Mouse (Mus musculus): Measurements from ENCODE around the gene Cops3. TPM values are rescaled to one million over a fixed set of nuclear protein-coding genes. Genes with fewer than 3 reads are reported as not detected.

Cops3 gene
- polyA plus RNA-seq, 2 experiments: 33.5 to 108 TPM

DNA sequence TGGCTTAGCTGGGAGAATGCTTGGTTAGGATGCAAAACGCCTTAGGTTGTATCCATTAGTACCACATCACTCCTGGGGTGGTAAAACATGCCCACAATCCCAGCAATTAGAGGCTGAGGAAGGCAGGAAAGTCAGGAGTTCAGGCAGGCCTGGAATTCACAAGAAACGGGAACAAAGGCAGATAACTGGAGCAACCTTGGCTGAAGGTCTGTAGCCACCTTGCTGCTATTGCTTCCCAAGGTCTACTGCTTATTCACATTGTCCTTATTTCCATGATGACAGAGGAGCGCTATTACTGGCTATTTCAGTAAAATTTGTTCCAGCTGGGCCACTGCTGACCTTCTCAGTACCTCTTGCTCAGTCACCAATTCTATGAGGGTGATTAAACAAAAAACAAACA lies 26.4 kb downstream of the Cops3 start:
- Histone ChIP-seq H3K27me3 (ENCODE audit: control insufficient read depth, insufficient read depth, low read length) (no peaks in the 10 kb centered on the region), H3K9ac (replicated peaks) (no peak overlapping the region), H3K36me3 (replicated peaks; ENCODE audit: control insufficient read depth, insufficient read depth, low read depth) (peaks cover 16% of the 10 kb centered on the region), H3K27ac (no peak overlapping the region), H3K4me1 (replicated peaks; ENCODE audit: control insufficient read depth in 2 of 2, insufficient read depth in 2 of 2, low read length in 1 of 2) (peaks cover 12 to 16% of the 10 kb centered on the region in 2 experiments), H3K4me3 (ENCODE audit: insufficient read depth in 1 of 2, low read depth in 2 of 2, low read length in 2 of 2) (no peak overlapping the region), H3K9me3 (ENCODE audit: control insufficient read depth, low read length) (no peaks in the 10 kb centered on the region), H3K4me2 (ENCODE audit: low read depth) (no peak overlapping the region)
- ATAC-seq (ENCODE audit: insufficient read depth) (no peak), DNase-seq (ENCODE audit: low read depth in 3 of 3, low spot score in 3 of 3) (no peak)
- no peak for TF ChIP-seq EP300 (IDR thresholded peaks at IDR 0.05; ENCODE audit: low read depth)
- TF ChIP-seq CTCF (IDR thresholded peaks at IDR 0.05; ENCODE audit: low read depth): no peak
- WGBS (ENCODE audit: insufficient replicate concordance): 63% methylated on average over 3 of the region's 3 CpGs

DNA sequence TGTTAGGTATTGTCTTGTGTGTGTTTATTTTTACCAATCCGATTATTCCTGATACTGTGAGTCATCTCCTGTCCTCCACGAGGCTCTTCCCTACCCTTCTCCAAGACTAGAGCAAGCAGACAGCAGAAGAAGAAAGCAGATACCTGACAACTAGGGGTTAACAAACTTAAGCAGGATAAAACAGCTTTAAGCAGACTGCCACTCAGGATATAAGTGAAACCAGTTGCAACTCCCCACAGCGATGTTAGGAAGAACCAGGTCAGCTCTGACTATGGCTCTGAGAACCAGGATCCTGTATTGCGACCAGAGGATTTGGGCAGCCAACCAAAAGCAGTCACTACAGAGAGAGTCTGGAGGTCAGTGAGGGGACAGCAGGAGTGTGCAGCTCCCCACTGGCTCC lies 28.4 kb downstream of the Cops3 start:
- Histone ChIP-seq H3K27ac (no peak overlapping the region; the same call in 1 of the 2 replicates), H3K36me3 (replicated peaks; ENCODE audit: control insufficient read depth, insufficient read depth, low read depth) (peaks cover 4% of the 10 kb centered on the region), H3K9me3 (ENCODE audit: control insufficient read depth, low read length) (no peaks in the 10 kb centered on the region), H3K4me1 (replicated peaks; ENCODE audit: control insufficient read depth in 2 of 2, insufficient read depth in 2 of 2, low read length in 1 of 2) (peaks cover 12 to 16% of the 10 kb centered on the region in 2 experiments), H3K4me3 (ENCODE audit: insufficient read depth in 1 of 2, low read depth in 2 of 2, low read length in 2 of 2) (peak overlapping the region in 1 of 2 experiments; percentile 73; a peak in 2 of 4 replicates), H3K9ac (replicated peaks) (peak overlapping the region; percentile 37; the same call in 1 of the 2 replicates), H3K4me2 (ENCODE audit: low read depth) (peak overlapping the region; percentile 89), H3K27me3 (ENCODE audit: control insufficient read depth, insufficient read depth, low read length) (no peaks in the 10 kb centered on the region)
- no peak for DNase-seq (ENCODE audit: low read depth in 3 of 3, low spot score in 3 of 3)
- WGBS (ENCODE audit: insufficient replicate concordance): 69% methylated on average over 4 of the region's 4 CpGs
- no peak for ATAC-seq (ENCODE audit: insufficient read depth)
- no peak for TF ChIP-seq CTCF (IDR thresholded peaks at IDR 0.05; ENCODE audit: low read depth)
- TF ChIP-seq EP300 (IDR thresholded peaks at IDR 0.05; ENCODE audit: low read depth): no peak

DNA sequence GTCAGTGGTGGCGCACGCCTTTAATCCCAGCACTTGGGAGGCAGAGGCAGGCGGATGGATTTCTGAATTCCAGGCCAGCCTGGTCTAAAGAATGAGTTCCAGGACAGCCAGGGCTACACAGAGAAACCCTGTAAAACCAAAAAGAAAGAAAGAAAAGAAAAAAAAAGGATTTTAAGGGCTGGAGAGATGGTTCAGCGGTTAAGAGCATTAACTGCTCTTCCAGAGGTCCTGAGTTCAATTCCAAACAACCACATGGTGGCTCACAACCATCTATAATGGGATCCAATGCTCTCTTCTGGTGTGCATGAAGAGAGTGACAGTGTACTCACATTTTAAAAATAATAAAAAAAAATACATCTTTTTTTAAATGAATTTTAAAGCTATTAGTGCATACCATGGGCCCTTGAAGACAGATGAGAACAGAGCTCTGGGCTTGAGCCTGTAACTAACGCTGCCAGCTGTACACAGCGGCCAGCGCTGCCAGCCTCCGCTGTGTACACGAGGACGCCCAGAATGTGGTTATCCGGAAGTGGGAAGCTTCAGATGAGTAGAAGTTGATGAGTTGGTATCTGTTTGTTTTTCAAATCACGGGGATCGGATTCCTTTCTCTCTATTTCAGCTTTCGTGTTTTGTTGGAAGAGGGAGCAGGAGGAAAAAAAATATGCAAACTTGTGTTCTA lies 29.0 kb downstream of the Cops3 start:
- H3K27ac ChIP-seq: peak overlapping the region; percentile 87
- H3K4me3 ChIP-seq (ENCODE audit: insufficient read depth in 1 of 2, low read depth in 2 of 2, low read length in 2 of 2): peak overlapping the region; percentile 72 to 73
- peaks cover 4% of the 10 kb centered on the region for H3K36me3 ChIP-seq (replicated peaks; ENCODE audit: control insufficient read depth, insufficient read depth, low read depth)
- ATAC-seq (ENCODE audit: insufficient read depth): no peak
- peaks cover 12 to 16% of the 10 kb centered on the region in 2 experiments for H3K4me1 ChIP-seq (replicated peaks; ENCODE audit: control insufficient read depth in 2 of 2, insufficient read depth in 2 of 2, low read length in 1 of 2)
- H3K9me3 ChIP-seq (ENCODE audit: control insufficient read depth, low read length): no peaks in the 10 kb centered on the region
- WGBS (ENCODE audit: insufficient replicate concordance): 35% methylated on average over 14 of the region's 14 CpGs
- peak overlapping the region; percentile 89 for H3K4me2 ChIP-seq (ENCODE audit: low read depth)
- H3K9ac ChIP-seq (replicated peaks): peak overlapping the region; percentile 96
- DNase-seq (ENCODE audit: low read depth in 3 of 3, low spot score in 3 of 3): peak in 2 of 3 experiments; percentile 10 to 12
- no peaks in the 10 kb centered on the region for H3K27me3 ChIP-seq (ENCODE audit: control insufficient read depth, insufficient read depth, low read length)
- TF ChIP-seq CTCF (IDR thresholded peaks at IDR 0.05; ENCODE audit: low read depth) (0 out of 2 replicates have a peak, but pooled peaks have one; percentile 4), EP300 (IDR thresholded peaks at IDR 0.05; ENCODE audit: low read depth) (no peak)

DNA sequence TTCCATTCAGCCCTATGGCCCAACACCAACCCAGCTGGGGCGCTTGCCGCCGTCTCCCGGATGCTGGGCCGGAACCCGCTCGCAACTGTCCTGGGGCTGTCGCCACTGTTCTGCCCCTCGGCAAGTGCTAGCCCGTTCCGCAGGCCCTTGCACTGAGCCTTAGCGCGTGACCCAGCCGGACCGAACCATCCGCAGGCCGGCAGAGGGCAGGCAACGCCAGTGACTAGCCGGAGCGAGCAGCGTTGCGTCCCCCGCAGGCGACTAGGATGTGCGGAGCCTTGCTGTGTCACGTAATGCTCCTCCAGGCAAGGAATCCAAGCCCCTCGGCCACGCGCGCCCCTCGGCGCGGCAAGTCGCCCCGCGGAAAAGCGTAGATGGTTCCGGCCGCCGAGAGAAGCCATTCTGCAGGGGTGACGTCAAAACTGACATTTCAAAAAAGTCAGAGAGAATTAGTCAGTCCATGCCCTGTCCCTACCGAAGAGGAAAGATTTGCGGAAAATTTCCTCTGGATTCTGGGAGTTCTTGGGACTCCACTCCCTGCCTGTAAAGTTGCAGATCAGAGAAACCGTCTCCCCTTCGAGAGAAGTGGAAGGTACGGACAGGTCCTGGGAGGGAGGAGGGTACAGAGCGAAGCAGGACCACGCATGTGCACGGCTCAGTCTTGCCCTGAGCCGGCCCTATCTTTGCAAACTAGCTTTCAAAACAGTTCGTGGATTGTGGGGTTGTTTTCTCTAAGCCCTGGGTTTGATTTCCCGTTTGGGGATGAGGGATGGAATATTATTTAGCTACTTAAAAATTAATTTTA lies 29.8 kb downstream of the Cops3 start, which contains the start of gene Flcn:
Gene Flcn, minus strand, starts transcription at position 347 of the 805 bp plus-strand sequence.
- peak; percentile 91 for ATAC-seq (ENCODE audit: insufficient read depth)
- WGBS (ENCODE audit: insufficient replicate concordance): under 1% methylated on average over 52 of the region's 52 CpGs
- Histone ChIP-seq H3K4me2 (ENCODE audit: low read depth) (peak within 1 kb of the TSS; percentile 89), H3K27ac (peak within 1 kb of the TSS; percentile 87), H3K9ac (replicated peaks) (peak within 1 kb of the TSS; percentile 96), H3K4me1 (replicated peaks; ENCODE audit: control insufficient read depth in 2 of 2, insufficient read depth in 2 of 2, low read length in 1 of 2) (peaks cover 12 to 15% of the 10 kb centered on the region in 2 experiments), H3K36me3 (replicated peaks; ENCODE audit: control insufficient read depth, insufficient read depth, low read depth) (peaks cover 4% of the 10 kb centered on the region), H3K27me3 (ENCODE audit: control insufficient read depth, insufficient read depth, low read length) (no peaks in the 10 kb centered on the region), H3K9me3 (ENCODE audit: control insufficient read depth, low read length) (no peaks in the 10 kb centered on the region), H3K4me3 (ENCODE audit: insufficient read depth in 1 of 2, low read depth in 2 of 2, low read length in 2 of 2) (peak within 1 kb of the TSS; percentile 72 to 73)
- TF ChIP-seq EP300 (IDR thresholded peaks at IDR 0.05; ENCODE audit: low read depth) (peak; percentile 62), CTCF (IDR thresholded peaks at IDR 0.05; ENCODE audit: low read depth) (peak; percentile 68)
- DNase-seq (ENCODE audit: low read depth in 3 of 3, low spot score in 3 of 3): peak; percentile 74 to 79 (median 76)
